Mouse (Mus musculus) heart, postnatal 36 days (tissue): Measurements from ENCODE around the gene Hgd. TPM values are rescaled to one million over a fixed set of nuclear protein-coding genes. Genes with fewer than 3 reads are reported as not detected.

Source experiments
- DNase-seq, 2 experiments: peaks; one replicate each; pipeline ENCODE4 v3.0.0; 2021 to 2022
- intact Hi-C: fragments of 180-260 bp; cut with DNase I; formaldehyde crosslinking; loops from one replicate; pipeline ENCODE4 v1.15.1; 2025
- total RNA-seq, 2 experiments: library from RNA; stranded (reverse); gene quantifications; 2 replicates each; pipeline ENCODE4 v1.2.3; 2021

Hgd gene
- total RNA-seq, 2 experiments from 2014 or later, result 0.27 TPM; not detected in 1

- intact Hi-C loops, result loop anchor here (2.0 kb wide), 1 partner anchor 26 kb away; no protein-coding TSS in a partner anchor
- DNase-seq, result no peak
These were observed 76.8 kb downstream of the Hgd start for GRCm38 (mm10) chr16:37656796-37657195.

GRCm38 (mm10) chr16:37663643-37664459 is 83.9 kb downstream of the Hgd start:
- intact Hi-C loops, result no loop called here
- DNase-seq, result no peak

- intact Hi-C loops, result no loop called here
- DNase-seq, result no peak
These were observed 85.5 kb downstream of the Hgd start for GRCm38 (mm10) chr16:37665394-37665935.

- no peak for DNase-seq
- intact Hi-C loops, result no loop called here
These were observed 90.8 kb downstream of the Hgd start for GRCm38 (mm10) chr16:37670666-37671283.

- DNase-seq, result no peak
- intact Hi-C loops, result no loop called here
These were observed 95.4 kb downstream of the Hgd start for GRCm38 (mm10) chr16:37675326-37675725.

GRCm38 (mm10) chr16:37676024-37676676 is 96.2 kb downstream of the Hgd start:
- intact Hi-C loops, result no loop called here
- no peak for DNase-seq

- no peak for DNase-seq
- intact Hi-C loops, result no loop called here
These were observed 96.7 kb downstream of the Hgd start for GRCm38 (mm10) chr16:37676677-37677072.

- intact Hi-C loops, result no loop called here
- DNase-seq, result no peak
These were observed 97.6 kb downstream of the Hgd start for GRCm38 (mm10) chr16:37677586-37677985.

GRCm38 (mm10) chr16:37680216-37680615 is 100.3 kb downstream of the Hgd start:
- no peak for DNase-seq
- intact Hi-C loops, result loop anchor here (5.0 kb wide), 1 partner anchor 333 kb away; no protein-coding TSS in a partner anchor

- intact Hi-C loops, result loop anchor here (5.0 kb wide), 1 partner anchor 334 kb away; no protein-coding TSS in a partner anchor
- DNase-seq, result no peak
These were observed 100.9 kb downstream of the Hgd start for GRCm38 (mm10) chr16:37680831-37681230.

Other genes starting within 250 kb of the Hgd start
- gene Stxbp5l, start 195.2 kb upstream of the Hgd start, total RNA-seq, result not detected
- 1 to 10 TPM; 5.5 to 6.9 TPM for gene Gtf2e1, start 40.4 kb upstream of the Hgd start, total RNA-seq
- gene Rabl3, start 40.3 kb upstream of the Hgd start, total RNA-seq, result 1 to 10 TPM; 5.0 to 8.2 TPM
- gene Ndufb4, start 74.3 kb downstream of the Hgd start, total RNA-seq, result 100 to 1,000 TPM; 164 to 183 TPM
- 100 to 1,000 TPM in 1 of 2 experiments, 10 to 100 TPM in 1; 80.0 to 103 TPM for gene Fstl1, start 196.7 kb downstream of the Hgd start, total RNA-seq